Mouse (Mus musculus) hindlimb bud, embryonic 11.5 days (tissue): ENCODE data around the gene Gskip.

Experiments used
- DNase-seq: peaks from one replicate; pipeline ENCODE4 v3.0.0-alpha.2; 2012; ENCODE audit warnings: low read depth, low spot score; ENCODE audit errors: extremely low spot score

Gskip gene

DNA sequence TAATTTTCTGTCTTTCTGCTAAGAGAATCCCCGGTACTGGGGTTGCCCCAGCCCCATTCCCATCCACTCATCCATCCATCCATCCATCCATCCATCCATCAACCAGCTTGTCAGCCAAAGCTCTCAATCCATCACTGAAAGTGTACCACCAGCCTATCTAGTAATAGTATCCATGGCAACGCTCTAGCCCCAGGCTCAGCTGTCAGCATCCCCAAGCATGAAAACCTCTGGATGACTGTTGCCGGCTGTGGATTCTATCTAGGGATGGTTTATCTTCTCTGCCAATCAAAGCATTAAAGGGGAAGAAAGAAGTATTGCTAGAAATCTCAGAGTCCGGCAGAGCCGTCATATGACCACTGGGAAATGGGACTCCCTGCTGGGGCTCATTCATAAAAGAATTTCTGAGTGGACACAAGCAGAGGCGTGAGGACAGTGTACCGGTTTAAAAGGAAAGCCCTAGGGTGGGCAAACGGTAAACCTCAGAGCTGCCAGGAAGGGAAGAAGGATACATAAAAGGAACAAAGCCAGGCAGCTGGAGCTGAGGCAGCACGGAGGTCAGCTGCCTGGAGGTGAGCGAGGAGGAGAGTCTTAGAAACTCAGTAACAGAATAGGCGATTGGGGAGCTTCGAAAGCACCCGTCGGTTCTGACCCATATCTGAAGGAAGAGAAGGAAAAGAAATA lies 37.0 kb downstream of the Gskip start:
- DNase-seq, result no peak

DNA sequence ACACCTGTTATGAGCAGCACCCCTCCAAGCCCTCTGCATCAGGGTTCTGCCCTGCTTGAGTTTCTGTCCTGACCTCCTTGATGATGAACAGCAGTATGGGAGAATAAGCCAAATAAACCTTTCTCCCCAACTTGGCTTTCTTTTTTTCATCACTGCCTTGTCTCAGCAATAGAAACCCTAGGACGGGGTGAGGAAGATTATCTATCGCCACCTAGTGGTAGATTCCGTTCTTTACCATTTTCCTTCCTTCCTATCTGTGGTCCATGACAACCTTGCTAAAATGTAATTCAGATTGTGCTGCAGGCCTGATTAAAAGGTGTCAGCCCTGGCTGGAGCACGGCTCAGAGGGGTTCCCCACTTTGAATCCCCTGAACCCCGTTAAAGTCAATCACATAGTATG lies 38.0 kb downstream of the Gskip start:
- peak; percentile 71 for DNase-seq

DNA sequence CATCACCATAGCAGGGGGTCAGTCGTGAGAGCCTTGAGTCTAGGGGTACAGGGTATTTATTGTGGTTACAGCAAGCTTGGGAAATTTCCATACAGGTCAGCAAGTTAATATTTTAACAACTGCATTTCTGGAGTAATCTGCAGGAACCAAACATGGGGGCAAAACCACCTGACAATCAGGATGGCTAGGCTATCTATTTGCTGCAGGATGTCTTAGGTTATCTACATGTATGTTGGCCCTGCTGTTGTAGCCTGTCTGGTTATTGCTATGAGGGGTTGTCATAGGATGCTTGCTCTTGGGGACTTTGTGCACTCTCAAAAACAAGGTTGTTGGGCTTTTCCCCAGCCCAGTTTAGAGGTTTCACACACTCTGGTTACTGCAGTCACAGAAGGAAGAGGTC lies 40.0 kb downstream of the Gskip start:
- DNase-seq, result no peak

DNA sequence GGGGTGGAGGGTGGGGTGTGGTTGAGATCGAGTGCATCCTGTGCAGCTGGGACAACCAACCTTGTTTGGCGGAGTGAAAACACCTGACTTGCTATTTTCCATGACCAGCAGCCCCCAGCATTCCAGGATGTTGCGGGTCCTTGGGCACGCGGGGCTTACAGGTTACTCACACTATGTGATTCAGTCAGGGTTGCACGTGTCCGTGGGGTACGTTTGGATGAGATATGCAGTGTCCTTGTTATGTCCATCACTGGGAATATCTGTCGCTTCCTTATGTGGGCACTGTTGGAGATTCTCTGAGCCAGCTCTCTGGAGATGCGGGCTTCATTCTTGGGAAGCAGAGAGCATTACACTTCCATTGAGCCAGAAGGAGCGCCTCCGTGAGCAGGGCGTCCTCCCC lies 41.1 kb downstream of the Gskip start:
- no peak for DNase-seq

DNA sequence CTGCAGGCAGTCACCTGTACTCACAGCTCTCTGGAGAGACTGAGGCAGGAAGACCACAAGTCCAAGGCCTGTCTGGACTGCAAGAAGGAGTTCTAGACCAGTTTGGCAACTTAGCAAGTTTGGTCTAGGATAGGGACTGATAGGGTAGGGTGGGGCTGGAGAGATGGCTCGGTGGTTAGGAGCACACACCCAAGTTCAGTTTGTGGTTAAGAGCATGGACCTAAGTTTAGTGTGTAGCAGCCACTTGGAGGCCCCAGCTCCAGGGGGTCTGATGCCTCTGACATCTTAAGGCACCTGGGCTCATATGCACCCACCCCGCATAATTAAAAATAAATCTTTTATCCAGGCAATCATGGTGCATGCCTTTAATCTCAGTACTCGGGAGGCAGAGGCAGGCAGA lies 42.6 kb downstream of the Gskip start:
- DNase-seq, result no peak

DNA sequence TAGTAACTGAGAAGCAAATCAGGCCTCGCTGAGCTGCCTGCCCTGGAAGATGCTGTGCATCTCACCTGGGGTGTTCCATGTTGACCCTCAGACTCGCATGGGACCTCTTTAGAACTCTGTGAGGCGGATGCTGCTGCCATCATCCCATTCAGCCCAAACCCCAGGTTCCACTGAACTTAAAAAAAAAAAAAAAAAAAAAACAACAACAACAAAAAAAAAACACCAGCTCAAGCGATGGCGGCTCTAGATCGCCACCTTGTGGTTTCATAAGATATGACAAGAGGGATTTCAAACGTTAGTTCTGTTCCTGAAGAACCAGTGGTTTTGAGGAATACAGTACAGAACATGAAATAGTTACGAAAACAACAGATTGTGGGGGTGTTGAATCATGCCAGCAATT lies 43.3 kb downstream of the Gskip start:
- DNase-seq, result no peak

DNA sequence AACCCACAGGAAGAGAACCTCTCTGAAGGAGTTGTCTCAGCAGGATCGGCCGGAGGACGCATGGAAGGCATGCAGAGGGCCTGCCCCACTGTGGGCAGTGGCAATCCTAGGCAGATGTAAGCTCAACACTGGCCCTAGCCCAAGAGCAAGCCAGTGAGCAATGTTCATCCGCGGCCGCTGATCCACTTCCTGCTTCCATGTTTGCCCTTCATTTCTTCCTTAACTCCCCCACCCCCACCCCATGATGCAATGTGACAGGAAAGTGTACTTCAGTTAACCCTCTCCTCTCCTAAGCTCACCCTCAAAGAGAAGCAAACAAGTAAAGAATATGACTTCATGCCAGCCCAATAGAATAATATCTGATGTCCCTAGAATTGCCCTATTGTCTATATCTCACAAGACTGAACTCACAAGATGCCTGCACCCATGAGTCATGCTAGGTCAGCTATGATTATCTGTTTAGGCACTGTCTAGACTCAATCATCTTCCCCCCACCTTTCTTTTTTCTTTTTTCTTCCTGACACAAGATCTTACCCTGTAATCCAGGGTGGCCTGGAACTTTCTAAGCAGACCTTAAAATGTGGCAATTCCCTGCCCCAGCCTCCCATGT lies 46.3 kb downstream of the Gskip start:
- DNase-seq, result no peak

DNA sequence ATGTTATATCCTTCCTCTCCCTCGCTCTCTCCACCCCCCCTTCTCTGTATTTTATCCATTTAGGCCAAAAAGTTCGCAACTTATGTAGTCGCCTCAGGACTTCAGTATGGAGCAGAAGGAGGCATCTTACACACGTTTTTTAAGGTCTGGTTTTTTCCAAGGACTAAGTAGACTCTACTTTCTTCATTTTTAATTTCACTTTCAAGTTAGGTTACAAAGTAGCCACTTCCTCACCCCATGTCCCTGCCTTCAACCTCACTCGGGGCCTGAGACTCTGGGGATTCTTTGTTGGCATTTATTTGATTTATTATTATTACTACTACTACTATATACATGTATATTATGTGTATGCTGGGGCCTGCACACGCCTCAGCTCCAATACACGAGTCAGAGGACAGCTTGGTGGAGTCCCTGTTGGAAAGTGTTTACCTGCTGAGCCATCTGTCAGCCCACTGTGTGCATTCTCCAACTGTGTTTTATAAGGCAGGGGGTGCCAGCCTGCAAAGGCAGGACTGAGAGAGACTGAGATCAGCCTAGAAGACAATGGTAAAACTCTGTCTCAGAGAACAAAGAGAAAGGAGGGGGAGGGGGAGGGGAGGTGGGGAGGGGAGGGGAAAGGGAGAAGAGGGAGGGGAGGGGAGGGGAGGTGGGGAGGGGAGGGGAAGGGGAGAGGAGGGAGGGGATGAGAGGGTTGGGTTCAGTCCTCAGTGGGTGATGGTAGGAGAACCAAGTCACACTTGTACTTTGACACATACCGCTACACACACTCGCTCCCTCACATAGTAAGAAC lies 48.9 kb downstream of the Gskip start:
- no peak for DNase-seq

DNA sequence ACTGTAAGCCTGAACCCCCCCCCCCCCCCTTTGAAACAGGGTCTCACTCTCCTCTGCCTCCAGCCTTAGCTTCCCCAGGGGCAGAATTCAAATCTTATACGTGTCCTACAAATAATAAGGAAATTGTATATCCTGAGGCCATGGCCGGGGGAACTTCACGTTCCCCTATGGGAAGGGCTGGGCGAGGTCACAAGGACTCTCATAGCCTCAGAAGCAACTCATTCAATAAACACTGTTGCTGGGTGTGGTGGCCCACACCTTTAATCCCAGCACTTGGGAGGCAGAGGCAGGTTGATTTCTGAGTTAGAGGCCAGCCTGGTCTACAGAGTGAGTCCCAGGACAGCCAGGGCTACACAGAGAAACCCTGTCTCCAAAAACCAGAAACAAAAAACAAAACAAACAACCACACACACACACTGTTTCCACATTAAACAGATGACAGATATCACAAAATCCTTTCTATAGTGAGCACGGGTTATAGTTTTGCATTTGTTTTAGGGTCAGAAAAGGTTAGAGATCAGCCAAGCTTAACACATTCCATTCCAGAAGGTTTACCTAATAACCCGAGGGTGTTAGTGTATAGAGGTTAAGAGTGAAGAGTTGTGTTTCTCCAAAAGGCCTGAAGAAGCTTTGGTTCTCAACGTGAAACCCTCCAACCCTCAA lies 50.7 kb downstream of the Gskip start:
- DNase-seq, result no peak

DNA sequence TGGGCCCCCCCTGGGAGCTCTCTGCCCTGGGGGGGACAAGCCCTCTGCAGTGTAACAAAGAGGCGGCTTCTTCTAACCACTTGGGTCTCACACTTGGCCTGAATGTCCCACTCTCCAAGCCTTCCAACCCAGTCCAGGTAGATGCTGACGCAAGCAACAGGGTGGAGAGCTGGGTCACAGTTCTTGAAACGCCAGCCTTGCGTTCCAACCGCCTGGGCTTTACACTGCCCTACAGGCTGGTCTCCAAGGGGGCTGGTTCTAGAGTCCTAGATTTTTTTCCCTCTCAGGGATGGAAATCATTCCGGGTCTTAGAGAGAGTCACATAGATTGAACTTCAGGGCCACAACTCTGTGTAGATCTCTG lies 51.2 kb downstream of the Gskip start:
- no peak for DNase-seq

DNA sequence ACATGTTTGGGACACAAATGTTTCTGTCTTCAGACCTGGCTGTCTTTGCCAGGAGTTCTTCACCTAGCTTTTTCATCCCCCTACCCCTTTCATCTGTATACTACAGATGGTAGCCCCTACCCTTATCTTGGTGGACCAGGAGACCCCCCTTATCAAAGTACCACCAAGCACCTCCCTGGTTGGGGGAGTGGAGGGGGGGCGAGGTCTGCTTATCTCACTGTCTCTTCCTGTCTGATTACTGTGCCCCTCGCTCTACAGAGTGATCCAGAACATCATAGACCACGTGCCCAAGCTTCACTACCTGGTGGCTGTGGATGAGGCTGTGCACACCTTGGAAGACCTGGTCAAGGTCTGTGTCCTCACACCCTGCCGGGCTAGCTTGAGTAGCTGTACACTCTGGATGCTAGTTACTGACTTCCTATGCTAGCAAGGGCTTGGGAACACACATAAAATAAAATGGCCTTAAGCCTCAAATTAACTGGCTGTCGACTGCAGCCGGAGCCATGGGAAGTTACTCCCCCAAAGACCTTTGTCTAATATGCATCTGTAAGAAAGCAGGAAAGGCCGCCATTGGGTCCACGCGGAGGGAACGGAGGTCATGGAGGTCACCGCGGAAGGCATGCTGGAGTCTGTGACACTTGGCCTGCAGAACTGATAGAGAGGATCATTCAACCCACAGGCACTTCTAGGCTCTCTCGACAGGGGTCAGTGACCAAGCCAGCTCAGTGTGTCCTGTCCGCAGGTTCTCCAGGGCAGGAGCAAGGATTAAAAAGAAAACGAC lies 53.9 kb downstream of the Gskip start:
- DNase-seq, result no peak

DNA sequence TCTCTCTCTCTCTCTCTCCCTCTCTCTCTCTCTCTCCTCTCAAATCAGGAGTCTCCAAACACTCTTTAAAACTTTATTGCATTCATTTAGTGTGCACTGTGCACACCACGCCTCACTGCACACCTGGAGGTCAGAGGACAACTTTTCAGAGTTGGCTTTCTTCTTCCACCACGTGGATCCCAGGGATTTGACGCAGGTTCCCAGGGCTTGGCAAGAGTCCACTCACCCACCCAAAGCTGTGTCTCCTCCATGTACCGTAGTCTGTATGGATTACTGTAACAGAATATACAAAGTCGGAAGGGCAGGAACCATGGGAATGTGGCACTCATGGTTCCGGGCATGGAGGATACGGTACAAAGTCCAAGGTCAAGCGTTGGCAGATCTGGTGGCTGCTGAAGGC lies 55.0 kb downstream of the Gskip start:
- DNase-seq, result no peak

DNA sequence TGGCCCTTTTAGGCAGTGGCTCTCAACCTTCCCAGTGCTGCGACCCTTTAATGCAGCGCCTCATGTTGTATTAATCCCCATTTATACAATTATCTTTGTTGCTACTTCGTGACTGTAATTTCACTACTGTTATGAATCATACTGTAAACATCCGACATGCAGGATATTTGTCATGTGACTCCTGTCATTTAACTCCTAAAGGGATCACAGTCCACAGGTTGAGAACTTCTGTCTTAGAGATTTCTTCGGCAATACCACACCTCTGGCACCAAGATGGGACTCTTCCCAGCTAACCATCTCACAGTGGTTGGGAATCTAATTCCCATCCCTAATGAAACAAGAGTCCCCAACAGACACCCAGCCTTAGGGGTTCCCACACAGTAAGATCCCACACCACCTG lies 63.5 kb downstream of the Gskip start:
- no peak for DNase-seq
